Mouse (Mus musculus) limb, embryonic 14.5 days (tissue): ENCODE data around the gene Hoxc10. TPM values are rescaled to one million over a fixed set of nuclear protein-coding genes. Genes with fewer than 3 reads are reported as not detected.

Experiments used
- ATAC-seq: fragments of 200-750 bp; cut with Nextera tagmentation; 2 replicates; pipeline ENCODE4 v1.8.0; 2017; ENCODE audit warnings: low read depth, moderate number of reproducible peaks, moderate TSS enrichment; ENCODE audit not compliant: low FRiP score
- DNase-seq: peaks from one replicate; pipeline ENCODE4 v3.0.0-alpha.2; 2015; ENCODE audit warnings: low spot score
- H3K27ac ChIP-seq: fragments of 300-500 bp; sonication (generic); replicated peaks from 2 replicates; pipeline ENCODE4 v1.5.1; 2014; ENCODE audit warnings: low read depth, mild to moderate bottlenecking, low read length, moderate library complexity, mixed read lengths
- H3K27me3 ChIP-seq: fragments of 300-500 bp; sonication (generic); 2 replicates; pipeline ENCODE4 v1.6.1; 2014; ENCODE audit warnings: low read length, mixed read lengths; ENCODE audit not compliant: control insufficient read depth, insufficient read depth
- H3K36me3 ChIP-seq: fragments of 300-500 bp; sonication (generic); 2 replicates; pipeline ENCODE4 v1.6.1; 2014; ENCODE audit warnings: mild to moderate bottlenecking, low read length, moderate library complexity, mixed read lengths; ENCODE audit not compliant: control insufficient read depth, insufficient read depth
- H3K4me1 ChIP-seq: fragments of 300-500 bp; sonication (generic); 2 replicates; pipeline ENCODE4 v1.6.1; 2014; ENCODE audit warnings: antibody characterized with exemption, low read length, mixed read lengths; ENCODE audit not compliant: control insufficient read depth, insufficient read depth
- H3K4me2 ChIP-seq: fragments of 300-500 bp; sonication (generic); replicated peaks from 2 replicates; pipeline ENCODE4 v1.6.1; 2014; ENCODE audit warnings: low read depth, mild to moderate bottlenecking, low read length, moderate library complexity; ENCODE audit not compliant: severe bottlenecking
- H3K4me3 ChIP-seq: fragments of 300-500 bp; sonication (generic); replicated peaks from 2 replicates; pipeline ENCODE4 v1.5.1; 2014; ENCODE audit warnings: low read length
- H3K9ac ChIP-seq: fragments of 300-500 bp; sonication (generic); 2 replicates; pipeline ENCODE4 v1.6.1; 2014; ENCODE audit warnings: mild to moderate bottlenecking, low read depth, low read length, moderate library complexity; ENCODE audit not compliant: severe bottlenecking
- H3K9me3 ChIP-seq: fragments of 300-500 bp; sonication (generic); 2 replicates; pipeline ENCODE4 v1.6.1; 2016; ENCODE audit warnings: low read length; ENCODE audit not compliant: control insufficient read depth
- POLR2A ChIP-seq: fragments of 200-500 bp; IDR thresholded peaks from 2 replicates; pipeline ENCODE4 v1.8.0; 2012; ENCODE audit warnings: inconsistent platforms, mild to moderate bottlenecking, moderate library complexity, borderline replicate concordance; ENCODE audit not compliant: insufficient read depth, insufficient read length; ENCODE audit errors: extremely low read depth
- WGBS: fragments of 180-500 bp; shearing (Covaris S2); extraction: QIAGEN DNeasy Blood & Tissue Kit; methylation state at CpG from one replicate; pipeline ENCODE4 v1.1.7; 2014; 5-methylcytosine and 5-hydroxymethylcytosine counted together
- polyA plus RNA-seq, 2 experiments: library from polyadenylated mRNA; depleted of rRNA in 1 of 2; stranded (reverse) in 1 of 2; unstranded in 1 of 2; fragments of >200 nt; fragmentation: Nextera tagmentation in 1 of 2; extraction: Ambion mirVana in 1 of 2; gene quantifications; 2 replicates each; pipeline versions ENCODE4 v1.2.1 to v1.2.3; 2012 to 2014

Gene Hoxc10
- polyA plus RNA-seq, 2 experiments = 5.8 to 14.3 TPM

DNA sequence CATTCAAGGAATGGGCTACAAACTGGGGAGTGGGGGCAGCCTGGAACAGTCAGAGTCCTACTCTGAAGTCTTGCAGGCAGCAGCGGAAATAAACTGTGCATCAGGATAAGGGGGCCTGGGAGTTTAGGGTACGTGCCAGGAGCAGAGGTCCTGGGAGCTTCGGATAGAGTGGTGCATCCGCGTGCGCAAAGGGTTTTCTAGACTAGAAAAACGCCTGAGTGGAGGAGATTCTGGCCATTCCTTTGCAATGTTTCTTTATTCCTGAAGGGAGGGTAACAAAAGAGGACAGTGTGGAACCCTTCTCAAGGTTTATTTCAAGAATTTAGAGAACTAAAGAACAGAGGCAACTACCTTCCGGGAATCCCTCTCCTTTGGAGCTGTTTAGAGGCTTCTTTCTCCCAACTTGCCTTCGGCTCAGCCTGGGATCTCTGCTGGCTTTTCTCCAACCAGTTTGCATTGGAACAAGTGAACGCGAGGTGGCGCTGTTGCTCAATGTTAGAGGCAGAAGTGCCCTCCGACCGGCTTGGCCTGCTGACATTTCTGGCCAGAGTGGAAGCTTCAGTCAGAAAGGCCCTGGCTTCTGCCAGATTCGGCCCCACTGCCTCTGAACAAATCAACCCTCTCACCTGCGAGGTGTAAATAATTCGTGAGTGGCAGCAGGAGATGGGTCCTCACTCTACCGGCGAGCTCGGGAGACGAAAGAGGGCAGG, 20.7 kb downstream of the Hoxc10 start:
- TF ChIP-seq POLR2A = no peak
- ATAC-seq (peak; percentile 39; the same call in 1 of the 2 replicates), DNase-seq (peak; percentile 96)
- Histone ChIP-seq H3K27me3 (peaks cover 96% of the 10 kb centered on the region), H3K4me1 (no peaks in the 10 kb centered on the region), H3K27ac (no peak overlapping the region), H3K4me3 (no peak overlapping the region), H3K9me3 (no peaks in the 10 kb centered on the region), H3K36me3 (no peaks in the 10 kb centered on the region), H3K4me2 (no peak overlapping the region), H3K9ac (no peak overlapping the region)
- WGBS = 4% methylated on average over 21 of the region's 21 CpGs

DNA sequence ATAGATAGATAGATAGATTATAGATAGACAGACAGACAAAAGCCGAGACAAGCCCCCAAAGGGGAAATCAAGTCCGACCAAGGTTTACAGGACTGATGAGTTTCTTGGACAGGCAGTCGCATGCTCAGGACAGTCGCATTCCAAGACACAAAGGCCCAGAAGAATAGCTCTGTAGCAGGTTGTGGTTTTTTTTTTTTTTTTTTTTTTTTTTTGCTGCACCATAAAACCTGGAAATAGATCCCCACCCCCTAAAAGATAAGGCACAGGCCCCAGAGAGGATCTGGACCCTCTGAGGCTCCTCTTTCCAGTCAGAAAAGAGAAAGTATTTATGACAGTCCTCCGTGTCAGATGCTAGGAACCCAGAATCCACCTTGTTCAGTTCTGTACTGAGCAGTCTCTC, 21.5 kb downstream of the Hoxc10 start:
- Histone ChIP-seq H3K9me3 (no peaks in the 10 kb centered on the region), H3K4me1 (no peaks in the 10 kb centered on the region), H3K27me3 (peaks cover 94% of the 10 kb centered on the region), H3K27ac (no peak overlapping the region), H3K4me3 (no peak overlapping the region), H3K9ac (no peak overlapping the region), H3K36me3 (no peaks in the 10 kb centered on the region), H3K4me2 (no peak overlapping the region)
- ATAC-seq = no peak
- DNase-seq = no peak
- 41% methylated on average over 5 of the region's 5 CpGs for WGBS
- no peak for TF ChIP-seq POLR2A

DNA sequence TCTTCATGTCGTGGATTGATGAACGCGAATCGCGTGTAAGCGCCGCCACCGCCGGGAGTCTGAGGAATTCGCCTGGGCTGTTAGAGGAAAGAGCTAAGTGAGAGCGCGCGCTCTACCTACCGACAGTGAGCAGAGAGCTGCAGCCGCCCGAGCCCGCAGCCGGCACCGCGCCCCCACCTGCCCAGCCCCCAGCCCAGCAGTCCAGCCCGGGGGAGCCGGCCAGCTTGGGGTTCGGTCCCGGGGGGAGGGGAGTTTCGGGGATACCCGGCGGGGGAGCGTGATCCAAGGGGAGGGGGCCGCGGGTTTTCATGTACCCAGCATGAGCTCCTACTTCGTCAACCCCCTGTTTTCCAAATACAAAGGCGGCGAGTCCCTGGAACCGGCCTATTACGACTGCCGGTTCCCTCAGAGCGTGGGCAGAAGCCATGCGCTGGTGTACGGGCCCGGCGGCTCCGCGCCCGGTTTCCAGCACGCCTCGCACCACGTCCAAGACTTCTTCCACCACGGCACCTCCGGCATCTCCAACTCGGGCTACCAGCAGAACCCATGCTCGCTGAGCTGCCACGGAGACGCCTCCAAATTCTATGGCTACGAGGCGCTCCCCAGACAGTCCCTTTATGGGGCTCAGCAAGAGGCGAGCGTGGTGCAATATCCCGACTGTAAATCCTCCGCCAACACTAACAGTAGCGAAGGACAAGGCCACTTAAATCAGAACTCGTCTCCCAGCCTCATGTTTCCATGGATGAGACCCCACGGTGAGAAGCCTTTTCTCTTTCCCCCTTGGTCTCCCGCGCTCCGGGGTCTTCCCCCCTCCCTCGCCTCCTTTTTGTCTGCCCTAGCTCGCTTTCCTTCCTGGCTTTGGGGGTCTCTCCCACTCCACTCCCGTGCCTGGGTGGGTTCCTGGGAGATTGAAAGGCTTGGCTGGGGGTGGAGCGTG, 24.1 kb downstream of the Hoxc10 start, which contains the start of gene Hoxc8:
Hoxc8 (plus strand) TSS at position 147 of the 937 bp plus-strand sequence.
- peak within 1 kb of the TSS; percentile 50 for H3K4me2 ChIP-seq
- H3K27ac ChIP-seq = no peak within 1 kb of the TSS
- H3K36me3 ChIP-seq = no peaks in the 10 kb centered on the region
- no peaks in the 10 kb centered on the region for H3K9me3 ChIP-seq
- H3K9ac ChIP-seq = peak within 1 kb of the TSS; percentile 41; the same call in 1 of the 2 replicates
- ATAC-seq = no peak
- H3K4me1 ChIP-seq = no peaks in the 10 kb centered on the region
- TF ChIP-seq POLR2A = no peak
- H3K4me3 ChIP-seq = peak within 1 kb of the TSS; percentile 34
- peaks cover 94% of the 10 kb centered on the region for H3K27me3 ChIP-seq
- DNase-seq = no peak
- 3% methylated on average over 67 of the region's 69 CpGs for WGBS

DNA sequence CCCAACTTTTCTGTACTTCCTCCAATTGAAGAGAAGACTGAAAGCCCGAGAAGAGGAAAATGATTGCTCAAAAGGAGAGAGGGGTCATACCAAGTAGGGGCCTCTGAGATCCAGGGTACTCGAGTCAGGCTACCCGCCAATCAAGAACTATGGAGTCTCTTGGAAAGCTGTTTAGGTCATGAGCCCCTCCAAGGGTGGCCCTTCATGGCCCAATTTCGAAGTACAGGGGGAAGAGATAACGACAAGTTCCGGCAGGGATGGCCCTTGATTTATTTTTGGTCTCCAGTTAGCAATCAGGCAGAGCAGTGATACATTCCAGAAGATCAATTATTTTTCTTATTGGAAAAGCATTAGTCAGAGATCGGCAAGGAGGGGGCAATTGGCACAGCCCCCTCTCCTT, 25.2 kb downstream of the Hoxc10 start:
- Histone ChIP-seq H3K4me2 (no peak overlapping the region), H3K4me1 (no peaks in the 10 kb centered on the region), H3K9me3 (no peaks in the 10 kb centered on the region), H3K9ac (no peak overlapping the region), H3K27ac (no peak overlapping the region), H3K36me3 (no peaks in the 10 kb centered on the region), H3K4me3 (no peak overlapping the region), H3K27me3 (peaks cover 94% of the 10 kb centered on the region)
- TF ChIP-seq POLR2A = no peak
- WGBS = 18% methylated on average over 7 of the region's 7 CpGs
- ATAC-seq (no peak), DNase-seq (no peak)

DNA sequence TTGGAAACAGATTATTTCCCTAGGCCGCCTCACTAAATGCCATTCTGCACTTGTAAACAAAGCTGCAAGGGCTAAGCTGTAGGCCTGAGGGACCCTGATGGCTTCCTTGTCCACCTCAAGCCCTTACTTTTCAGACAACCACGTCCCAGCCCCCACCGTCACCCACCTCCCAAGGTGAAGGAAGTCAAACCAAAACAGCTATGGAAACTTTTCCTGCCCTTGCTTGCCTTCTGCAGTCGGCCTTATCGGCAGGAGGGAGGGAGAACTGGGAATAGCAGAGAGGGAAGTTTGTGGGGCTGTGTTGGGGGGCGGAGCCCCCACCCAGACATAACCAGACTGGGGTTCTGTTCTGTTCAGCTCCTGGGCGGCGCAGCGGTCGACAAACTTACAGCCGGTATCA, 25.6 kb downstream of the Hoxc10 start:
- ATAC-seq (no peak), DNase-seq (no peak)
- 8% methylated on average over 11 of the region's 11 CpGs for WGBS
- H3K27ac ChIP-seq = no peak overlapping the region
- no peak overlapping the region for H3K4me3 ChIP-seq
- H3K9ac ChIP-seq = no peak overlapping the region
- H3K27me3 ChIP-seq = peaks cover 92% of the 10 kb centered on the region
- no peaks in the 10 kb centered on the region for H3K9me3 ChIP-seq
- no peak overlapping the region for H3K4me2 ChIP-seq
- H3K36me3 ChIP-seq = no peaks in the 10 kb centered on the region
- no peaks in the 10 kb centered on the region for H3K4me1 ChIP-seq
- TF ChIP-seq POLR2A = no peak
